Mouse (Mus musculus) limb, embryonic 10.5 days (tissue): ENCODE results near the gene Nudt16. TPM values are rescaled to one million over a fixed set of nuclear protein-coding genes. Genes with fewer than 3 reads are reported as not detected.
"Not testable (repeated sequence)": the region's sequence is repeated elsewhere in the genome, so short reads cannot be mapped to it uniquely, and the experiment has no call there.

Experiments used
- DNase-seq: peaks from one replicate; pipeline ENCODE4 v3.0.0-alpha.2; 2017; ENCODE audit warnings: low spot score
- H3K27ac ChIP-seq: fragments of 300-500 bp; sonication (generic); 2 replicates; pipeline ENCODE4 v1.5.1; 2016; ENCODE audit warnings: mild to moderate bottlenecking
- H3K27me3 ChIP-seq: fragments of 300-500 bp; sonication (generic); 2 replicates; pipeline ENCODE4 v1.6.1; 2016; ENCODE audit warnings: low read depth, mild to moderate bottlenecking; ENCODE audit not compliant: poor library complexity, severe bottlenecking
- H3K36me3 ChIP-seq: fragments of 300-500 bp; sonication (generic); 2 replicates; pipeline ENCODE4 v1.6.1; 2016; ENCODE audit warnings: mild to moderate bottlenecking, moderate library complexity
- H3K4me1 ChIP-seq: fragments of 300-500 bp; sonication (generic); 2 replicates; pipeline ENCODE4 v1.6.1; 2016
- H3K4me3 ChIP-seq: fragments of 300-500 bp; sonication (generic); 2 replicates; pipeline ENCODE4 v1.5.1; 2016; ENCODE audit warnings: mild to moderate bottlenecking, moderate library complexity
- H3K9me3 ChIP-seq: fragments of 300-500 bp; sonication (generic); replicated peaks from 2 replicates; pipeline ENCODE4 v1.6.1; 2016; ENCODE audit warnings: mild to moderate bottlenecking
- WGBS: fragments of 180-500 bp; shearing (Covaris S2); methylation state at CpG from one replicate; pipeline ENCODE4 v1.1.7; 2016; 5-methylcytosine and 5-hydroxymethylcytosine counted together
- polyA plus RNA-seq: library from polyadenylated mRNA; unstranded; fragments of >200 nt; fragmentation: Nextera tagmentation; extraction: Ambion mirVana; gene quantifications from 2 replicates; pipeline ENCODE4 v1.2.1, GENCODE M21; 2016

The Nudt16 gene
- polyA plus RNA-seq: 6.2 and 7.3 TPM in 2 replicates

DNA sequence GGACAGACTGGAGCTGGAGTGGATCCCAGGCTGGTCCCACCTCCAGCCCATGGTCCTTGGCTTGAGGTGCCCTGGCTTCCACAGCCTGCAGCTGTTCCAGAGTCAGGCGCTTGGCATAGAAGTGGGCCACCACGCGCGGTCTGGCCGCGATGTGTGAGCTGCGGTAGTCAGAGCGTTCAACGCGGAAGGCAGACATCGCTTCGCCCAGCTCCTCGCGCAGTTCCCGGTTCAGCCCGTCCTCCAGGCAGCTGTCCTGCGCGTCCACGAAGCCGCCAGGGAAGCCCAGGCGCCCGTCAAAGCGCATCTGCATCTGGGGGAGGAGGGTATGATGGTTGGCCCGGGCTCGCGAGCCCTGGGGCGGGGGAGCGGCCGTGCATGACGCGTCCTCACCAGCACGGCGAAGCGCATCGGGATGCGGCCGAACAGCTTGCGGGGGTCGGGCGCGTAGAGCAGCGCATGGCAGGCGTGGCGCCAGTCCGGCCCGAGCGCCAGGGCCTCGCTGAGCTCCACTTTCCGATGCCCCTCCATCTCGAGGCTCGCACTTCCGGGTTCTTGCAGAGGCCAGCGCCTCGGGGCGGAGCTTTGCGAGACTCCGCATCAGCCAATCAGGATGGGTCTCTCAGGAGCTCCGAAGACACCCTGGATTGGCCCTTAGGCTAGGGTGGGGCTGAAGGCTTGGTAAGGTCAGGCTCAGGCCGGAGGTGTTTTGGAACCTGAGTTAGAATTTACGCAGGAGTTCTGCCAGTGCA, at the start of gene Nudt16:
Gene Nudt16 (minus strand): TSS at position 572 of the 749 bp plus-strand sequence.
- Histone ChIP-seq H3K27ac (peak within 1 kb of the TSS; percentile 85), H3K4me3 (peak within 1 kb of the TSS; percentile 82), H3K36me3 (no peaks in the 10 kb centered on the region), H3K9me3 (no peaks in the 10 kb centered on the region), H3K27me3 (0 out of 2 replicates have a peak, but pooled peaks cover 13% of the 10 kb centered on the region), H3K4me1 (peaks cover 9% of the 10 kb centered on the region)
- under 1% methylated on average over 60 of the region's 60 CpGs for WGBS
- DNase-seq: peak; percentile 89

GRCm38 (mm10) chr9:105144992-105145391, 13.4 kb upstream of the Nudt16 start, which contains the start of gene 1700080E11Rik:
TSS of gene 1700080E11Rik (minus strand) at chr9:105145092.
- no peaks in the 10 kb centered on the region for H3K36me3 ChIP-seq
- H3K27me3 ChIP-seq: no peaks in the 10 kb centered on the region
- no peaks in the 10 kb centered on the region for H3K9me3 ChIP-seq
- 85% methylated on average over 6 of the region's 6 CpGs for WGBS
- no peak within 1 kb of the TSS for H3K4me3 ChIP-seq
- H3K4me1 ChIP-seq: no peaks in the 10 kb centered on the region
- no peak within 1 kb of the TSS for H3K27ac ChIP-seq
- DNase-seq: no peak

- Histone ChIP-seq H3K4me1 (no peaks in the 10 kb centered on the region), H3K4me3 (no peak overlapping the region), H3K27me3 (no peaks in the 10 kb centered on the region), H3K36me3 (no peaks in the 10 kb centered on the region), H3K9me3 (no peaks in the 10 kb centered on the region), H3K27ac (no peak overlapping the region)
- 75% methylated on average over 6 of the region's 6 CpGs for WGBS
- peak; percentile 18 for DNase-seq
Observed at GRCm38 (mm10) chr9:105139204-105139603, 7.6 kb upstream of the Nudt16 start.

DNA sequence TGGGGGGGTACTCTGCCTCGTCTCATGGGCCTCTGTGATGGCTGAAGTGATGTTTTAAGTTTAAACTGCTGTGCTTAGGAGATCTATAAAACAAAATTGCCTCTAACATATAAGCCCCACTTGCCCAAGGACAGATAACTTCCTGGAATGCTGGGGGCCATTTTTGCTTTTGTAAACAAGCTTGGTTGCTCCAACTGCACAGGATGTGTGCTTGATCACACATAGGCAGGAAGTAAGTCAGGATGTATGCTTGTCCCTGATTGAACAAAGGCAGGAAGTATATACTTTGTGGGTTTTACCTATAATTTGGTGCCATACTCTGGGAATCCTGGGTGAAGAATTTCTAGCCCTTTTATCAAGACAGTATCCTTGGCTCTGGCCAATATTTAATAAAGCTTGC, 4.8 kb upstream of the Nudt16 start:
- Histone ChIP-seq H3K4me3 (no peak overlapping the region), H3K36me3 (no peaks in the 10 kb centered on the region), H3K9me3 (no peaks in the 10 kb centered on the region), H3K27me3 (no peaks in the 10 kb centered on the region), H3K4me1 (peaks cover 5% of the 10 kb centered on the region), H3K27ac (no peak overlapping the region)
- 37% methylated on average over 1 of the region's 1 CpGs for whole genome bisulfite sequencing
- no peak for DNase-seq

DNA sequence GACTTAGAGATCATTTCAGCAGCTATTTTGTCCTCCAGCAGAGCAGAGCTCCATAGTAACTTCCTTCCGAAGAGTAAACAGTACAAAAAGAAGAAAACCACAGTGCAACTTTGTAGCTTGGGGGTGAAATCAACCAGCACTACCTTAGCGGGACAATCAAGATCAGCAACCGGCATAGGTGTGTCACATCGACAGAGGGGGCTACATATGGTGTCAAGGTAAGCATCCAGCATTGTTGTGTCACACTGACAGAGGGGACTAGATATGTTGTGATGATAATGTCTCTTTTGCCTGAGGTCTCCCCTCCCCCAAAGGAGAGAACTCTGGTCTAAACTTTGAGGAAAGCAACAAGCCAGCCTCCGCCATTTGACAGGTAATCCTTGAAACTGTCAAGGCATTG, 2.9 kb upstream of the Nudt16 start:
- H3K36me3 ChIP-seq: no peaks in the 10 kb centered on the region
- H3K4me3 ChIP-seq: no peak overlapping the region
- H3K27me3 ChIP-seq: 0 out of 2 replicates have a peak, but pooled peaks cover 13% of the 10 kb centered on the region
- WGBS: 91% methylated on average over 5 of the region's 5 CpGs
- H3K9me3 ChIP-seq: no peaks in the 10 kb centered on the region
- peaks cover 9% of the 10 kb centered on the region for H3K4me1 ChIP-seq
- H3K27ac ChIP-seq: no peak overlapping the region
- DNase-seq: peak; percentile 5

DNA sequence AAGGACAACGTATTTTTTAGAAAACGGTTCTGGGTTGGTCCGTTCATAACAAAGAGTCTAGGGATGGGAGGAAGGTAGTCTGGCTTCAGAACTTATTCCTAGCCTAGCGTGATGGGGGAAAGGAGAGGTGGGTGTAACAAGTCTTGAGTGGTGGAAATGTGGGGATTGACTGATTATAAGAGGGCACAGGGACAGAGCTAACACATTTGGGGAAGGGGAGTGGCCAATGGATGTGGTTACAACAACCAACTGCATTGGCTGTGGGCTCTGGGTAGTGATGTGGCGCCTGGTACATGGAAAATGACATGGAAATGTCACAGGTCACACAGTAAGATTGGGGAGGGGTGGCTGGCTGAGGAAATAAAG, 361 bp upstream of the Nudt16 start:
- no peaks in the 10 kb centered on the region for H3K36me3 ChIP-seq
- H3K4me1 ChIP-seq: peaks cover 9% of the 10 kb centered on the region
- no peaks in the 10 kb centered on the region for H3K9me3 ChIP-seq
- DNase-seq: no peak
- H3K27me3 ChIP-seq: 0 out of 2 replicates have a peak, but pooled peaks cover 13% of the 10 kb centered on the region
- peak overlapping the region; percentile 82 for H3K4me3 ChIP-seq
- 0 out of 2 replicates have a peak overlapping the region, but pooled peaks have one; percentile 14 for H3K27ac ChIP-seq
- WGBS: 19% methylated on average over 5 of the region's 5 CpGs

DNA sequence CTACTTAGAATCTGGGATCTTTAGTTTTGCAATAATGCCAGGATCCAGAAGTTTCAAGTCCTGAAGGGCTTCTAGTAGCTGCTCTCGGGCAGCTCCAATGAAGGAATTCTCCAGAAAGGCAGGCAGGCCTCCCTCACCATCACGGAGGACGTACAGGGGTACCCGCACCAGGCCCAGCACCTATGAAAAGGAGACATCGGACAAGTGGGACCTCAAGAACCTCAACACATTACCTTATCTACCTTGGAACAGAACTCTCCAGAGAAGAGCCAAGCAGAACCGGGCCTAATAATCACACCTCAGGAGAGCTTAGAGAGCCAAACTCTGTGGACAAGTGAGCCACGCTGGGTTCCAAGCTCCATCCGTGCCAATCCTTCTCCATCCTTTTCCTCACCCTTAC, 1.3 kb downstream of the Nudt16 start:
- 96% methylated on average over 8 of the region's 8 CpGs for WGBS

DNA sequence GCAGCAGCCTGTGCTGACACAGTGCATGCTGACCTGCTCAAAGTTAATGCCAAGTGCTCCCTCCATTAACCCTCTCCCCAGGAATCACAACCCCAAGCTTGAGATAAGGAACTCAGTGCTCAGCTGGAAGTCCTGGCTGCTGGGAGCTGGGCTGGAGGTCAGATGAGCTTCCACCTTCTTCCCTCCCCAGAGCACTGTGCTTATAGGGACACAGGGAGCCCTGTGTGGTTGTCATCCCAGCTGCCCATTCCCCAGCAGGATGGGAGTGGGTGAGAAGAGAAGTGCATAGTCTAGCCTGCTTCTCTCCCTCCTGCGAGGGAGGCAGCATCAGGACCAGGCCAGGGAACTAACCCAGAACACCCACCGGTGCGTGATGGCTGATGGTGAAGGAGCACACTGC, 6.4 kb downstream of the Nudt16 start:
- 79% methylated on average over 3 of the region's 3 CpGs for WGBS
- not testable (repeated sequence) for H3K4me1 ChIP-seq, H3K36me3 ChIP-seq, H3K4me3 ChIP-seq, H3K27ac ChIP-seq, H3K9me3 ChIP-seq, H3K27me3 ChIP-seq, DNase-seq

More for the DNA sequence above, 1.3 kb downstream of the Nudt16 start:
- H3K4me1 ChIP-seq: peaks cover 9% of the 10 kb centered on the region
- H3K27ac ChIP-seq: no peak overlapping the region
- H3K36me3 ChIP-seq: no peaks in the 10 kb centered on the region
- peak; percentile 28 for DNase-seq
- H3K9me3 ChIP-seq: no peaks in the 10 kb centered on the region
- no peak overlapping the region for H3K4me3 ChIP-seq
- H3K27me3 ChIP-seq: 0 out of 2 replicates have a peak, but pooled peaks cover 13% of the 10 kb centered on the region

GRCm38 (mm10) chr9:105103893-105104292, 27.7 kb downstream of the Nudt16 start:
- Histone ChIP-seq H3K27me3 (no peaks in the 10 kb centered on the region), H3K36me3 (no peaks in the 10 kb centered on the region), H3K4me1 (no peaks in the 10 kb centered on the region), H3K27ac (no peak overlapping the region), H3K4me3 (no peak overlapping the region), H3K9me3 (no peaks in the 10 kb centered on the region)
- no peak for DNase-seq
- 89% methylated on average over 5 of the region's 5 CpGs for WGBS

DNA sequence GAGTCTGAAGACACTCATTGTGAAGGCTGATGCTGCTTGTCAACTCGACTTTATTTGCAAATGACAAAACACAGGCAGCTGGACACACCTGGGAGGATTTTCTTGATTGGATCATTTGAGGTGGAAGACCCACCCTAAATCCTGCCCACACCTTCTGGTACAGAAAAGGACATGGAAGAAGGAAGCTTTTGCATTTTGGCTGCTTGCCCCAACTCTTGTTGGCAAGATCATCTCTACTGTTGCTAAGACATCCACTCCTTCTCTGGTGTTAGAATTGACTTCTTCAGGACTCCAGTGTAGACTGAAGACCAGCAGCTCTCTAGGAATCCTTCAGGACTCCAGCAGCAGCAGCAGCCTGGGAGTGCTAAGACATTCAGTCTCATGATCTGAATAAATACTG, 29.7 kb downstream of the Nudt16 start:
- no peaks in the 10 kb centered on the region for H3K4me1 ChIP-seq
- no peaks in the 10 kb centered on the region for H3K36me3 ChIP-seq
- no peak overlapping the region for H3K27ac ChIP-seq
- no peaks in the 10 kb centered on the region for H3K27me3 ChIP-seq
- no peaks in the 10 kb centered on the region for H3K9me3 ChIP-seq
- no peak overlapping the region for H3K4me3 ChIP-seq
- DNase-seq: no peak
- 61% methylated on average over 1 of the region's 1 CpGs for WGBS

- 55% methylated on average over 15 of the region's 15 CpGs for WGBS
- no peak for DNase-seq
- Histone ChIP-seq H3K27ac (no peak overlapping the region), H3K36me3 (no peaks in the 10 kb centered on the region), H3K27me3 (no peaks in the 10 kb centered on the region), H3K9me3 (no peaks in the 10 kb centered on the region), H3K4me3 (no peak overlapping the region), H3K4me1 (no peaks in the 10 kb centered on the region)
Observed at GRCm38 (mm10) chr9:105100807-105101570, 30.6 kb downstream of the Nudt16 start.

GRCm38 (mm10) chr9:105080246-105080645, 51.4 kb downstream of the Nudt16 start:
- DNase-seq: no peak
- WGBS: 91% methylated on average over 3 of the region's 3 CpGs
- no peak overlapping the region for H3K4me3 ChIP-seq
- no peak overlapping the region for H3K27ac ChIP-seq
- H3K9me3 ChIP-seq: no peaks in the 10 kb centered on the region
- H3K27me3 ChIP-seq: no peaks in the 10 kb centered on the region
- H3K4me1 ChIP-seq: no peaks in the 10 kb centered on the region
- peaks cover 27% of the 10 kb centered on the region for H3K36me3 ChIP-seq
